Mouse (Mus musculus) brain, embryonic 14.5 days (tissue): ENCODE data around the gene Gm49403.

Source experiments
- CTCF ChIP-seq: fragments of 200-500 bp; IDR thresholded peaks from 2 replicates; pipeline ENCODE4 v1.5.1; 2012; ENCODE audit warnings: inconsistent platforms, mild to moderate bottlenecking, moderate library complexity, borderline replicate concordance; ENCODE audit not compliant: insufficient read depth, insufficient read length; ENCODE audit errors: extremely low read depth
- POLR2A ChIP-seq: fragments of 200-500 bp; IDR thresholded peaks from 2 replicates; pipeline ENCODE4 v1.6.1; 2012; ENCODE audit warnings: mild to moderate bottlenecking, inconsistent platforms, borderline replicate concordance; ENCODE audit not compliant: poor library complexity, insufficient read depth, insufficient read length, severe bottlenecking; ENCODE audit errors: extremely low read depth

- no peak for TF ChIP-seq CTCF
- no peak for TF ChIP-seq POLR2A
Observed at GRCm38 (mm10) chr19:8928689-8929223, 45.0 kb downstream of the Gm49403 start.
